Comparison of ENCODE assay signal across 8 mouse cellular contexts in the genomic region with DNA sequence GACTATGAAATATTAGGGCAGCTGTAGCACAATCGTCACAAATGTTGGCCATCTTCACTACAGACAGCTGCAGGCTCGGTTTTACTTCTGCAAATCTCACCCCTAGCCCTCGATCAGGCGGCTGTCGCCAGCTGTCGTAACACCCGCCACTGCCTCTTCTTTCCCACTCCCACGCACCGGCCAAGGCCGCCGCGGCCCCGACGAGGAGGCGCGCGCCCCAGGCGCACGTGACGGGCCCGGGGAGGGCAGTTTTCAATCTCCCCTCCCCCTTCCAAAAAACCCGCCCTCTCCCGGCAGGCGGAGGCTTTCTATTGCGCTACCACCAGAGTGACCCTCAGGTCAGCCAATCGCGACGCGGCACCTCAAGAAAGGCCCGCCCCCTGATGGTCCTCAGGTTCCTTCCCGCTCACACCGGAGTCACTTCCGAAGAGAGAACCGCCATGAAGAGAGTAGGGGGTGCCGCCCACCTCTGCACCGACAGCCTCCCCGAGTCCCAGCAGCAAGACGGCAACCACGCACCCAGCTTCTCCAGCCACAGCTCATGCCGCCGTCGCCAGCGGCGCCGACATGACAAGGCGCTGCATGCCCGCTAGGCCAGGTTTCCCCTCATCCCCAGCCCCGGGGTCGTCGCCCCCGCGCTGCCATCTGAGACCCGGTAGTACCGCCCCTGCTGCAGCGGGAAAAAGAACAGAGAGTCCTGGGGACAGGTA. TPM values are rescaled to one million over a fixed set of nuclear protein-coding genes. Genes with fewer than 3 reads are reported as not detected.
DNase-seq lines count a peak whose midpoint lies in the region; ATAC-seq lines count a peak whose summit lies in the region.

TSS of gene Slf2 (plus strand) at position 408 of the 710 bp plus-strand sequence.

- peak; percentile 94 for ATAC-seq in megakaryocyte progenitor cell, adult 5-6 weeks (replicated peaks; ENCODE audit: poor library complexity)

- DNase-seq in adipocyte (ENCODE audit: low spot score), result peak; percentile 99
- peak; percentile 98 for DNase-seq in embryo, embryonic 10 days (ENCODE audit: low spot score)
- peak; percentile 97 for DNase-seq in gastrocnemius, postnatal 10 days
- DNase-seq in induced T-regulatory cell, adult 2 months (ENCODE audit: low read depth), result peak; percentile 99
- peak; percentile 96 to 99 for DNase-seq in left cerebral cortex, adult 9 months (ENCODE audit: low spot score in 2 of 2)
- DNase-seq in right cerebral cortex, postnatal 14 days, result peak; percentile 98
- peak; percentile 99 for DNase-seq in urinary bladder, postnatal 36 days (ENCODE audit: low spot score in 2 of 2)

RNA-seq across cellular contexts. Expression of gene Slf2, which starts in this region (rescaled TPM):
- 10 to 100 TPM; 22.4 to 28.4 TPM for total RNA-seq in gastrocnemius, postnatal 10 days (2021)
- total RNA-seq in megakaryocyte progenitor cell, adult 5-6 weeks (2015), result 28.4 and 34.7 TPM in 2 replicates
- 35.4 and 42.4 TPM in 2 replicates for total RNA-seq in megakaryocyte progenitor cell, adult 5-6 weeks (2017)

Comparison
In these comparisons a context has a peak if more than half of its experiments do, and no peak if none do; other contexts are left out.
1. Peak in every context shown above with its lines: DNase-seq and ATAC-seq.